Mouse (Mus musculus): ENCODE measurements around the gene Tbcd. TPM values are rescaled to one million over a fixed set of nuclear protein-coding genes. Genes with fewer than 3 reads are reported as not detected.

Tbcd gene
- polyA plus RNA-seq, 1 experiment = 51.3 TPM

DNA sequence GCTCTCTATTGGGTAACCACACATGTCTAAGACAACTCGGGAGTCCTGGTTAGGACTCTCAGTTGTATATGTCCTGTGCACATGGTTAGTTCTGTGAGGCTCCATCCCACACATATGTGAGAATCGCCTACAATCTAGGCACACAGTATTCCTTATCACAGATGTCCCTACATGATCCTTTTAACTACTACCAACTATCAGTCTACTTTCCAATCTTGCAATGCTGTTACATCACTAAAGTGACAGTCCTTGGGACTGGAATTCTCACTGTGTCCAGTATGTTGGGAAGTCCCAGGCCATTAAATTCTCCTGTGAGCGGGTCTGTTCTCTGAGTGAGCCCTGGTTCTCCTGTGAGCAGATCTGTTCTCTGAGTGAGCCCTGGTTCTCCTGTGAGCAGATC, 101.7 kb downstream of the Tbcd start:
- peaks cover 4% of the 10 kb centered on the region; the same call in 1 of the 2 replicates for H3K4me1 ChIP-seq (ENCODE audit: control insufficient read depth, insufficient read depth, low read length)
- TF ChIP-seq CTCF (IDR thresholded peaks at IDR 0.05; ENCODE audit: insufficient read depth, low read length) (no peak), POLR2A (IDR thresholded peaks at IDR 0.05; ENCODE audit: borderline replicate concordance, extremely low read depth, low read depth, low read length) (no peak)
- DNase-seq = no peak
- no peak overlapping the region for H3K4me3 ChIP-seq (replicated peaks; ENCODE audit: extremely low read depth, low read depth, low read length)
- 93% methylated on average over 3 of the region's 3 CpGs for WGBS

DNA sequence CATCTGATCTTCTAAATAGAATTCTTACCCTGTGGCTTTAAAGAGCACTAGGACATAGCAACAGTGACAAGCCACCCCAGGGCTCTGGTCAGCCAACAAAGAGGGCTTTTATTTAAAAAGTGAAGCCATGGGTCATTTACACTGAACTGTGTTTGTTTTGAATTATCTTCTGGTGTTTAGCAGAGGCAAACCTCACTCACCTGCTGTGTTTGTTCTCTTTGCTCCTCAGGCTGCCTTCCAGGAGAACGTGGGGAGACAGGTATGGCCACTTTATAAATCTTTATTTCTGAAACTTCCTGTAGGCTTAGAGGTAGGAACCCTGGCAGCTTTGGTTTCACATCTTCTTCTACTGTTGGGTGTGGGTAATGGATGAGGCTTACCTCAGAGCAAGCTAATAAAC, 105.0 kb downstream of the Tbcd start:
- no peak for TF ChIP-seq CTCF (IDR thresholded peaks at IDR 0.05; ENCODE audit: insufficient read depth, low read length)
- no peak for TF ChIP-seq POLR2A (IDR thresholded peaks at IDR 0.05; ENCODE audit: borderline replicate concordance, extremely low read depth, low read depth, low read length)
- Histone ChIP-seq H3K4me3 (replicated peaks; ENCODE audit: extremely low read depth, low read depth, low read length) (no peak overlapping the region), H3K4me1 (ENCODE audit: control insufficient read depth, insufficient read depth, low read length) (no peaks in the 10 kb centered on the region)
- no peak for DNase-seq
- WGBS = 72% methylated on average over 1 of the region's 1 CpGs

DNA sequence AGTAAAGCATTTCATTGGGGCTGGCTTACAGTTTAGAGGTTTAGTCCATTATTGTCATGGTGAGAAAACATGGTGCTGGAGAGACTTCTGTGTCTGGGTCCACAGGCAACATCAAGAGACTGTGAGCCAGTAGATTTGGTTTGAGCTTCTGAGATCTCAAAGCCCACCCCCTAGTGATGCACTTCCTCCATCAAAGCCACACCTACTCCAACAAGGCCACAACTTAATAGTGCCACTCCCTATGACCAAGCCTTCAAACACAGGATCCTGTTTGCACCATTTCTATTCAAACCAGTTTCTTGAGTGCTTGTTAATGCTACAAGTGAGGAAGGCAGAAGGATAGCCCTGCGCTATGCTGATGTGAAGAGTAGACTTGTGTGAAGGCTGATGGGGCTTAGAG, 106.2 kb downstream of the Tbcd start:
- 95% methylated on average over 1 of the region's 1 CpGs for WGBS
- DNase-seq = no peak
- no peaks in the 10 kb centered on the region for H3K4me1 ChIP-seq (ENCODE audit: control insufficient read depth, insufficient read depth, low read length)
- no peak overlapping the region for H3K4me3 ChIP-seq (replicated peaks; ENCODE audit: extremely low read depth, low read depth, low read length)
- TF ChIP-seq POLR2A (IDR thresholded peaks at IDR 0.05; ENCODE audit: borderline replicate concordance, extremely low read depth, low read depth, low read length) (no peak), CTCF (IDR thresholded peaks at IDR 0.05; ENCODE audit: insufficient read depth, low read length) (no peak)

DNA sequence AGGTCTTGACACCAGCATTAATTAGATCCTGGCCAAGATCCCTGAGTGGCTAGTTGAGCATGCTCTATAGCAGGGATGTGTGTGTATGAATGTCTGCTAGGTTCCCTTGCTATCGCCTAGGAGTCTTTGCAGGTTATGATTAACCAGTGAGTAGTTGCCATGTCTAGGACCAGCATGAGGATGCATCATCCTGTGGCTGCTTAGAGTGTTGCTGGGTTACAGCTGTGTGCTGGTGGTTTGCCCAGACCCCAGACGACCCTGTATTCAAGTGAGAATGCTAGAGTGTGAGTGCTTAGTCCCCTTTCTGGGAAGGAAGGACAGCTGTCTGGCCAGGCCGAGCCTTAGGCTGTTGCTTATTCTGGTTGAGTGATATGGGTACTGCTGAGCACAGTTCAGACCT, 106.8 kb downstream of the Tbcd start:
- no peak for TF ChIP-seq POLR2A (IDR thresholded peaks at IDR 0.05; ENCODE audit: borderline replicate concordance, extremely low read depth, low read depth, low read length)
- no peak for TF ChIP-seq CTCF (IDR thresholded peaks at IDR 0.05; ENCODE audit: insufficient read depth, low read length)
- DNase-seq = no peak
- 88% methylated on average over 3 of the region's 3 CpGs for WGBS
- no peak overlapping the region for H3K4me3 ChIP-seq (replicated peaks; ENCODE audit: extremely low read depth, low read depth, low read length)
- H3K4me1 ChIP-seq (ENCODE audit: control insufficient read depth, insufficient read depth, low read length) = no peaks in the 10 kb centered on the region

DNA sequence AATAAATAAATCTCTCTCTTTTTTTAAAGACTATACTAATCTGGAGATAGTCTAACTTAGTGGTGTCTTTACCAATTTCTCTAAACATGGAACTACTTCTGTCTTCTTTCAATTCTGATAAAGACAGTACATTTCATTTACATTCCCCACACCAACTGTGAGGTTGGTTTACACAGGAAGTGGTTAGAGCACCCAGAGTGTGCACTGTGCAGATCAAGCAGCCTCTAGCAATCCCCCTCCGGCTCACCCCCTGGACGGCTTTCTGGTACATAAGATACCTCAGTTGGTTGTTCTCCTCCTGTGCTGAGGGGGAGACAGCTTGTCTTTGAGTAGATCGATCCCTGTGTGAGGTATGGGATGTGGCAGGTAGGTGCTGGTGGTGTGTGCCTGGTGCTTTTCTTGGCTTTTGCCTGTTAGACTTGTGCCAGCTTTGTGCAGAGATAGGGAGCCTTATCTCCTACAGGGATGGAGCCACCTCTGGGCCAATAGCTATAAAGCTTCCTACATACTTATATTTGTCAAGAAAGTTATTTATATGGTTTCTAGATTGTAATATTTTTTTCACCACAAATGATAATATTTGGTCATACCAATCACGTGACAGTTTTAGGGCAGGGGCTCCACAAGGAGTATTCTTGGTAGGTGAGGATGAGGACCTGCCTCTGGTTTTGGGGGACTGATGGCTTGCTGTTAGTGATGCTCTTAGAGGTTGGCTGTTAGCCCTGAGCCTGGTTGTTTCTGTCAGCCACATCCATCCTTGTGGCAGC, 108.0 kb downstream of the Tbcd start:
- no peaks in the 10 kb centered on the region for H3K4me1 ChIP-seq (ENCODE audit: control insufficient read depth, insufficient read depth, low read length)
- H3K4me3 ChIP-seq (replicated peaks; ENCODE audit: extremely low read depth, low read depth, low read length) = no peak overlapping the region
- TF ChIP-seq CTCF (IDR thresholded peaks at IDR 0.05; ENCODE audit: insufficient read depth, low read length) = no peak
- no peak for TF ChIP-seq POLR2A (IDR thresholded peaks at IDR 0.05; ENCODE audit: borderline replicate concordance, extremely low read depth, low read depth, low read length)
- WGBS = 70% methylated on average over 4 of the region's 4 CpGs
- no peak for DNase-seq

DNA sequence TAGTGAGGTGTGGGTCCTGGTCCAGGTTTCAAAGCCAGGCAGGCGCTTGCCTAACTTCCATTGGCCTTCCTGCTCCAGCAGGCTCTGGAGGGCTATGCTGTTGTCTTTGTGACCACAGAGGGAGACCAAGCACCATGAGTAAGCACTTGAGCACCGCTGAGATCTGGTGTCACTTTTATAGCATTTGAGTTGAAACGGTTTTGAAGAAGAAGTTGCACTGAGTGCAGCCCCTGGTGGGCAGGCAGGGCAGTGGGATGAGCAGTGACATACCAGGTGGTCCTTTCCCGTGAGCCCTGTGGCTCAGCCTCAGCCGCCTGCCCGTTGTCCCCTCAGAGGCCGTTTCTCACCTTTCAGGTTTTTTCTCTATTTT, 108.5 kb downstream of the Tbcd start:
- TF ChIP-seq POLR2A (IDR thresholded peaks at IDR 0.05; ENCODE audit: borderline replicate concordance, extremely low read depth, low read depth, low read length) (no peak), CTCF (IDR thresholded peaks at IDR 0.05; ENCODE audit: insufficient read depth, low read length) (no peak)
- Histone ChIP-seq H3K4me1 (ENCODE audit: control insufficient read depth, insufficient read depth, low read length) (no peaks in the 10 kb centered on the region), H3K4me3 (replicated peaks; ENCODE audit: extremely low read depth, low read depth, low read length) (no peak overlapping the region)
- DNase-seq = no peak
- WGBS = 62% methylated on average over 7 of the region's 7 CpGs

DNA sequence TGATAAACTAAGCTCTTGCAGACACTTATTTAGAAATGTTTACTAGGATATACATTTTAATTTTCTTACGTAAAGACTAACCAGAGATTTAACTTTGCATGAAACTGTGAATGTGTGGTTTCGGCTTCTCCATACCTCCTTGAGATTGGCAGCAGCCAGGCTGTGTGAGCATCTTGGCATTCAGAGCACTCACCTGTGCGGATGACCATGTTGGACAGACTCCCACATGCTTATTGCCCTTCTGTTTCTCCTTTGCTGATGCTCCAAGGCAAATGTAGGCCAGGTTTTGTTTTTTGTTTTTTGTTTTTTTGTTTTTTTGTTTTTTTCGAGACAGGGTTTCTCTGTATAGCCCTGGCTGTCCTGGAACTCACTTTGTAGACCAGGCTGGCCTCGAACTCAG, 111.6 kb downstream of the Tbcd start:
- Histone ChIP-seq H3K4me3 (replicated peaks; ENCODE audit: extremely low read depth, low read depth, low read length) (no peak overlapping the region), H3K4me1 (ENCODE audit: control insufficient read depth, insufficient read depth, low read length) (no peaks in the 10 kb centered on the region)
- WGBS = 95% methylated on average over 5 of the region's 5 CpGs
- no peak for DNase-seq
- TF ChIP-seq POLR2A (IDR thresholded peaks at IDR 0.05; ENCODE audit: borderline replicate concordance, extremely low read depth, low read depth, low read length) (no peak), CTCF (IDR thresholded peaks at IDR 0.05; ENCODE audit: insufficient read depth, low read length) (no peak)

DNA sequence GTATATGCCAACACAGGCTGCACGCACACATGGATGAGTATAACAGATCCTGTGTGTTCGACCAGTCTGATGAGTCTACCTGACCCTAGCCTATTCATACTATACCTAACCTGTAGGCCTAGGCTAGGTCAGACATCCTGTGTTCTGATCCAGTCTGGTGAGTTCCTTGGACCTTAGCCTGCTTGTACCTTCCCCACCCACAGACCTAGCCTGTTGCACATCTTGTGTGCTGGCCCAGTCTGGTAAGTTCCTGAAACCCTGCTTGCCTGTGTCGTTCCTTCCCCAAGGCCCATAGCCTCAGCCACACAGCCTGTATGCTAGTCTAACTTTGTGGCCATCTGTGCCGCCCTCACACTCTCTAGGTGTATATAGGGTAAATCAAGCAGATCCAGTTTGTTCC, 112.5 kb downstream of the Tbcd start:
- WGBS = 94% methylated on average over 4 of the region's 4 CpGs
- Histone ChIP-seq H3K4me1 (ENCODE audit: control insufficient read depth, insufficient read depth, low read length) (no peaks in the 10 kb centered on the region), H3K4me3 (replicated peaks; ENCODE audit: extremely low read depth, low read depth, low read length) (no peak overlapping the region)
- no peak for DNase-seq
- TF ChIP-seq POLR2A (IDR thresholded peaks at IDR 0.05; ENCODE audit: borderline replicate concordance, extremely low read depth, low read depth, low read length) = no peak
- TF ChIP-seq CTCF (IDR thresholded peaks at IDR 0.05; ENCODE audit: insufficient read depth, low read length) = no peak

DNA sequence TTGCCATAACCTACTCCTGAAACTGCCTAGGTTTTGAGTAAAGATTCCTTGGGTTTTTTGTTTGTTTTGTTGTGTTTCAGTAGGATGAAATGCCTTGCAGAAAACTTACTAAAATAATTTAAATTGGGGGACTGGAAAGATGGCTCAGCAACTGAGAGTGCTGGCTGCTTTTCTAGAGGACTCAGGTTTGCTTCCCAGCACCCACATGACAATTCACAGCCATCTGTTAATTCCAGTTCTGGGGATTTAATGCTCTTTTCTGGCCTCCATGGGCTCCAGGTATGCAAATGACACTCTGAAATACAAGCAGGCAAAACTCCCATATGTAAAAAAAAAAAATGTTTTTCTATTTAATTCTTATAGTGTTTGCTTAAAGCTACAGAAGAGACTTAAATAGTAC, 130.1 kb downstream of the Tbcd start:
- no peaks in the 10 kb centered on the region for H3K4me1 ChIP-seq (ENCODE audit: control insufficient read depth, insufficient read depth, low read length)
- DNase-seq = no peak
- TF ChIP-seq CTCF (IDR thresholded peaks at IDR 0.05; ENCODE audit: insufficient read depth, low read length) (no peak), POLR2A (IDR thresholded peaks at IDR 0.05; ENCODE audit: borderline replicate concordance, extremely low read depth, low read depth, low read length) (no peak)

DNA sequence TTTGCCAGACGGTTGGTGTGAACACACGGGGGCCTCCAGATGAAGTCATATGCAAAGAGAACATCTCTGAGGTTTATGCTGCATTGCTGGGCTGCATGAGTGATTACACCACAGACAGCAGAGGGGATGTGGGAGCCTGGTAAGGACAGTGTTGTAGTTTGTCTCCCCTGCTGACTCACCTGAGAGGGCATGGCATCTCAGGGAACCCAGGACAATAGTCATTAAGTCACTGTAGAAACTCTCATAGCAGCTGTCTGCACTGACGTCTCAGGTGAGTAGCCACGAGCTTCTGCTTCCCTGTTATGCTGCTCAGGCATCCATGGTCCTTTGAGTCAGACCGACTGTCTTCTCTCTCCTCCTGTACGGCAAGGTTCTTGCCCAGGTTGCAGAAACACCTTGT, 145.5 kb downstream of the Tbcd start:
- no peak for TF ChIP-seq CTCF (IDR thresholded peaks at IDR 0.05; ENCODE audit: insufficient read depth, low read length)
- TF ChIP-seq POLR2A (IDR thresholded peaks at IDR 0.05; ENCODE audit: borderline replicate concordance, extremely low read depth, low read depth, low read length) = no peak
- WGBS = 88% methylated on average over 6 of the region's 6 CpGs
- DNase-seq = no peak
- no peaks in the 10 kb centered on the region for H3K4me1 ChIP-seq (ENCODE audit: control insufficient read depth, insufficient read depth, low read length)
- H3K4me3 ChIP-seq (replicated peaks; ENCODE audit: extremely low read depth, low read depth, low read length) = no peak overlapping the region

More for the DNA sequence above, 130.1 kb downstream of the Tbcd start:
- no peak overlapping the region for H3K4me3 ChIP-seq (replicated peaks; ENCODE audit: extremely low read depth, low read depth, low read length)

Data from lung, adult 2 months (tissue).